ENCODE assay signal across 8 mouse cellular contexts in the genomic region with DNA sequence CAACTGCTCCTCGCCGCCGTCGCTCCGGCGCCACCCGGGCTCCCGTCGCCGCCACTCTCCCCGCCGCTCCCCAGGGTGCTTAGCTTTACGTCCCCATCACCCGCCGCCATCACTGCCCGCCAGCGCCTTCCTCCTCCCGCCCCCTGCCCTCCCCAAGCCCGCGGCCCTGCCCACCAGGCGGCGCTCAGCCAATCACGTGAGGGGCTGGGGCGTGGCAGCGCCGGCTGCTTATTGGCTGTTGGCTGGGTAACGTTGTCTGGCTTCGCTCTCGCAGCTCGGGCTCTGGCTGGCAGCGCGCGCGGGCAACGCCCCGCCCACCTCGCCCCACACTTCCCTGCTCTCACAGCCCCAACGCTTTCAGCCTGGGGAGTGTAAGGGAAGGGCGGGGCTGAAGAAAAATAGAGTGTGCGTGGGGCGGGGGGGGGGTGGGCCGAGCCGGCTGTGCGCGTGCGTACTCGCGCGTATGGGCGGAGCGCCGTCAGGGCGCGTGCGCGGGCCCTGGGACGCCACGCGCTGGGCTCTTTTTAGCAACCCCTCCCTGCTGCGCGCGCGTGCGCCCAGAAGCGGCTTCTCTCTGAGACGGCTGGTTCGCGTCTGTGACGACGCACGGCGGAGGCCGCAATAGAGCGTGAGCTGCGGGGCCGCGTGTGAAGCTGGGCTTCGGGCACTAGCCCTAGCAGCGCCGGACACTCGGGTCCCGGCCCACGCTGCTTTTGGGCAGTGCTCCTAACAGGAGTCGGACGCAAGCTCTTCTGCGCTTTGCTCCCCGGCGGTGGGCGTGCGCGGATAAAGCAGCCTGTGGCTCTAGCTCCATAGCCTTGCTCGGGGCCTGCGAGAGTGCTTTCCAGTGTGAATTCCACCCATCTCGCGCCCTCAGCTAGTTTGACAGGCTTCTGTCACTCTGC. TPM values are rescaled to one million over a fixed set of nuclear protein-coding genes. Genes with fewer than 3 reads are reported as not detected.
A peak's percentile ranks its signal among the peaks of the same experiment; 100 is the strongest.
DNase-seq lines count a peak whose midpoint lies in the region; ATAC-seq and TF ChIP-seq lines count a peak whose summit lies in the region.

A gene (minus strand): TSS at position 162 of the 905 bp plus-strand sequence.

- H3K9ac ChIP-seq in hindbrain, embryonic 13.5 days: peak within 1 kb of the TSS; percentile 89

- under 1% methylated on average over 95 of the region's 95 CpGs for WGBS in hindbrain, embryonic 13.5 days

- H3K9me3 ChIP-seq in hindbrain, embryonic 13.5 days: no peaks in the 10 kb centered on the region

- H3K27me3 ChIP-seq in Patski: no peaks in the 10 kb centered on the region
- no peaks in the 10 kb centered on the region for H3K27me3 ChIP-seq in hindbrain, embryonic 13.5 days

- POLR2A ChIA-PET in Patski (lab: Charles Lee): interaction anchor here (0.7 to 1.6 kb wide), 8 partner anchors 10 to 419 kb away, joined by 3 to 5 read pairs (median 4); no protein-coding TSS in a partner anchor

- peak; percentile 99 for DNase-seq in Patski (ENCODE audit: low read depth, low spot score)
- DNase-seq in cerebellum, postnatal 14 days: peak; percentile 99
- DNase-seq in frontal cortex, postnatal 14 days (ENCODE audit: low spot score in 2 of 2): peak; percentile 97
- peak; percentile 93 to 97 for DNase-seq in layer of hippocampus, postnatal 25 days (ENCODE audit: extremely low spot score in 1 of 2, low spot score in 1 of 2)
- DNase-seq in lung, postnatal 25 days (ENCODE audit: low spot score): peak; percentile 98
- peak; percentile 98 for DNase-seq in retina, embryonic 14.5 days (ENCODE audit: low spot score)
- DNase-seq in thymus, postnatal 4 days: peak; percentile 98

- peak within 1 kb of the TSS; percentile 82 for H3K4me2 ChIP-seq in hindbrain, embryonic 13.5 days

- TF ChIP-seq CTCF in Patski (IDR thresholded peaks at IDR 0.05): no peak

- CTCF ChIA-PET in Patski (lab: Charles Lee): interaction anchor here (0.7 to 3.0 kb wide), 4 partner anchors 11 to 99 kb away, joined by 3 to 13 read pairs (median 6); no protein-coding TSS in a partner anchor

- H3K27ac ChIP-seq in hindbrain, embryonic 13.5 days: peak within 1 kb of the TSS; percentile 94

- ATAC-seq in Patski: peak; percentile 98
- ATAC-seq in hindbrain, embryonic 13.5 days (ENCODE audit: low FRiP score): peak; percentile 98

- in situ Hi-C loops in Patski (cut with MboI; ENCODE audit: low pct_unique_long_range_greater_than_20kb): no loop called here

- H3K4me3 ChIP-seq in hindbrain, embryonic 13.5 days: peak within 1 kb of the TSS; percentile 93

- no peaks in the 10 kb centered on the region for H3K36me3 ChIP-seq in hindbrain, embryonic 13.5 days

- H3K4me1 ChIP-seq in hindbrain, embryonic 13.5 days (replicated peaks): peaks cover 27% of the 10 kb centered on the region

RNA-seq across cellular contexts. Expression of the gene that starts here (rescaled TPM):
- polyA plus RNA-seq in Patski (2021): 99.6 TPM
- 28.6 and 28.8 TPM in 2 replicates for polyA plus RNA-seq in hindbrain, embryonic 13.5 days (2015; fragmentation: Nextera tagmentation; extraction: Ambion mirVana)
- total RNA-seq in layer of hippocampus, postnatal 25 days (2021): 10 to 100 TPM; 51.1 to 52.5 TPM

Comparison
In these comparisons a context has a peak if more than half of its experiments do, and no peak if none do; other contexts are left out.
1. Peak in every context shown above with its lines: DNase-seq, ATAC-seq, H3K4me3 ChIP-seq and H3K27ac ChIP-seq.